Mouse (Mus musculus) spleen, adult 2 months (tissue): ENCODE data around the gene Flot2. TPM values are rescaled to one million over a fixed set of nuclear protein-coding genes. Genes with fewer than 3 reads are reported as not detected.

ENCODE experiments used
- DNase-seq, 2 experiments: peaks; one replicate each; pipeline versions ENCODE4 v3.0.0 to v3.0.0-alpha.2; 2012 to 2021; ENCODE audit warnings: low spot score in 2 of 2, low read depth in 1 of 2
- H3K27ac ChIP-seq: fragments of 200-500 bp; 2 replicates; pipeline ENCODE4 v1.5.1; 2012; ENCODE audit warnings: low read length, inconsistent platforms; ENCODE audit not compliant: insufficient read depth
- H3K27me3 ChIP-seq: fragments of 200-500 bp; 2 replicates; pipeline ENCODE4 v1.6.1; 2012; ENCODE audit warnings: mild to moderate bottlenecking, moderate library complexity, low read length, inconsistent platforms; ENCODE audit not compliant: control insufficient read depth, insufficient read depth
- H3K36me3 ChIP-seq: fragments of 200-500 bp; 2 replicates; pipeline ENCODE4 v1.6.1; 2012; ENCODE audit warnings: mild to moderate bottlenecking, low read length, inconsistent platforms; ENCODE audit not compliant: control insufficient read depth, insufficient read depth
- H3K4me1 ChIP-seq: fragments of 200-500 bp; 2 replicates; pipeline ENCODE4 v1.6.1; 2011; ENCODE audit warnings: inconsistent platforms; ENCODE audit not compliant: control insufficient read depth, insufficient read depth, insufficient read length
- H3K4me3 ChIP-seq: fragments of 200-500 bp; 2 replicates; pipeline ENCODE4 v1.5.1; 2011; ENCODE audit warnings: mild to moderate bottlenecking, inconsistent platforms; ENCODE audit not compliant: insufficient read depth, insufficient read length; ENCODE audit errors: extremely low read depth
- CTCF ChIP-seq: fragments of 200-500 bp; IDR thresholded peaks from 2 replicates; pipeline ENCODE4 v1.5.1; 2011; ENCODE audit warnings: mild to moderate bottlenecking, inconsistent platforms; ENCODE audit not compliant: insufficient read depth, insufficient read length, insufficient replicate concordance; ENCODE audit errors: extremely low read depth
- POLR2A ChIP-seq: fragments of 200-500 bp; IDR thresholded peaks from 2 replicates; pipeline ENCODE4 v1.6.1; 2011; ENCODE audit warnings: low read depth, low read length, inconsistent platforms
- WGBS: fragments of 180-500 bp; shearing (Covaris S2); methylation state at CpG from one replicate; pipeline ENCODE4 v1.1.7; 2018; 5-methylcytosine and 5-hydroxymethylcytosine counted together
- polyA plus RNA-seq: library from polyadenylated mRNA; depleted of rRNA; stranded (reverse); fragments of >200 nt; gene quantifications from 2 replicates; pipeline ENCODE4 v1.2.3, GENCODE M21; 2012; rRNA removed

Flot2 gene
- polyA plus RNA-seq = 36.6 and 39.1 TPM in 2 replicates

GRCm38 (mm10) chr11:78037831-78038752 lies at the start of gene Flot2:
Gene Flot2 (plus strand): TSS chr11:78037931.
- WGBS = 4% methylated on average over 55 of the region's 55 CpGs
- peak within 1 kb of the TSS; percentile 24; the same call in 1 of the 2 replicates for H3K27ac ChIP-seq
- DNase-seq = peak in 1 of 2 experiments; percentile 49

DNA sequence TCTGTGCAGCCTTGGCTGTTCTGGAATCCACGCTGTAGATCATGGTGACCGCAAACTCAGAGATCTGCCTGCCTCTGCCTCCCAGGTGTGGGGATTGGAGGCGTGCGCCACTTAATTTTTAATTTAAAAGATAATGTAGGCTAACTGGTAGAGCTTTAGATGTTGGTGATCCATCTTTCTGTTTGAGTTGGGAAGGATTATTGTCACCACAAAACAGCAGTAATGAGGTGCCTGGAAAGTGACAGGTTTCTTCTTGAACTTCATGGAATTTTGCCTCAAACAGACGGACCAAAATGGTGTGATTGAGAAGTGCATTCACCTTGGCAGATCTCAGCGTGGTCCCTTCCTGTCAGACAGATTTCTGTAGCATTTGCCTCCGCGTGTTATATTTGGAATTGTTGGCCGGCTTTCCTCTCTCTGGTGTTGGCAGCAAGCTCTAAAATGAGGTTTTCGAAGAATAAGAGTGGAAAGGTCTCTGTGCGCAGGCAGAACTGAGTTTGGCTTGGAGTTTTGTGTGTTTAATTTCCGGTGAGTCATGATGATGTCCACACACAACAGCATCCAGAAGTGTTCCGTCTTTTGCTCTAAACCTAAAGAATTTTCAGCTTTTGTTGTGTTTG lies 48.5 kb upstream of the Flot2 start:
- H3K36me3 ChIP-seq = peaks cover 9% of the 10 kb centered on the region
- WGBS = 94% methylated on average over 13 of the region's 13 CpGs
- H3K4me1 ChIP-seq = peaks cover 2% of the 10 kb centered on the region; the same call in 1 of the 2 replicates
- H3K27ac ChIP-seq = no peak overlapping the region
- TF ChIP-seq CTCF (no peak), POLR2A (no peak)
- H3K27me3 ChIP-seq = no peaks in the 10 kb centered on the region
- no peak overlapping the region for H3K4me3 ChIP-seq
- DNase-seq = no peak

More at GRCm38 (mm10) chr11:78037831-78038752, at the start of gene Flot2:
- H3K4me1 ChIP-seq = peaks cover 4% of the 10 kb centered on the region; the same call in 1 of the 2 replicates
- H3K4me3 ChIP-seq = peak within 1 kb of the TSS; percentile 75
- TF ChIP-seq POLR2A (no peak), CTCF (no peak)
- H3K27me3 ChIP-seq = no peaks in the 10 kb centered on the region
- no peaks in the 10 kb centered on the region for H3K36me3 ChIP-seq

DNA sequence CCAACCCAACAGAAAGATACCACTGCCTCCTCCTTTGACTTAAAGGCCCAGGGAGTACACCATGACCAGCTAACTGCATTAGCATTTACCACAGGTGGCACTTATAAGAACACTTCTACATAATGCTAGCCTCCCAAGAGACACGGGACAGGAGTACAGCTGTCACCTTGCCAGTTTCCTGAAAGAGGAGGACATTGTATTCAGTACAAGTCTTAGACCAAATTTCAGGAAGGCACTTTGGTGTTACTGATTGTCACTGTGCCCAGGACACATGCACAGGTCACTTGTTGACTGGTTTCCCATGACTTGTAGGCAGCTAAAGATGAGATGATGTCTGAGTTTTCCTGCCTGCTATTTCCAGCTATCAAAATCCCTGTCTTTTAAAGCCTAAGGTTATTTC lies 42.2 kb upstream of the Flot2 start:
- H3K27ac ChIP-seq = no peak overlapping the region
- DNase-seq = no peak
- no peaks in the 10 kb centered on the region for H3K27me3 ChIP-seq
- WGBS = 49% methylated on average over 1 of the region's 1 CpGs
- H3K36me3 ChIP-seq = peaks cover 2% of the 10 kb centered on the region; the same call in 1 of the 2 replicates
- no peaks in the 10 kb centered on the region for H3K4me1 ChIP-seq
- TF ChIP-seq CTCF (no peak), POLR2A (no peak)
- no peak overlapping the region for H3K4me3 ChIP-seq

- Histone ChIP-seq H3K27me3 (no peaks in the 10 kb centered on the region), H3K4me1 (no peaks in the 10 kb centered on the region), H3K36me3 (peaks cover 30% of the 10 kb centered on the region), H3K27ac (no peak overlapping the region), H3K4me3 (no peak overlapping the region)
- DNase-seq = no peak
- 88% methylated on average over 5 of the region's 5 CpGs for WGBS
- TF ChIP-seq POLR2A (no peak), CTCF (no peak)
These were observed 31.3 kb upstream of the Flot2 start for GRCm38 (mm10) chr11:78006446-78006845.

- Histone ChIP-seq H3K36me3 (peaks cover 50% of the 10 kb centered on the region), H3K27me3 (no peaks in the 10 kb centered on the region), H3K4me1 (no peaks in the 10 kb centered on the region), H3K4me3 (no peak overlapping the region), H3K27ac (no peak overlapping the region)
- TF ChIP-seq POLR2A (no peak), CTCF (peak; percentile 47; the same call in 1 of the 2 replicates)
- WGBS = 27% methylated on average over 4 of the region's 4 CpGs
- peak; percentile 35 to 57 for DNase-seq
These were observed 18.1 kb upstream of the Flot2 start for GRCm38 (mm10) chr11:78019676-78020075.

DNA sequence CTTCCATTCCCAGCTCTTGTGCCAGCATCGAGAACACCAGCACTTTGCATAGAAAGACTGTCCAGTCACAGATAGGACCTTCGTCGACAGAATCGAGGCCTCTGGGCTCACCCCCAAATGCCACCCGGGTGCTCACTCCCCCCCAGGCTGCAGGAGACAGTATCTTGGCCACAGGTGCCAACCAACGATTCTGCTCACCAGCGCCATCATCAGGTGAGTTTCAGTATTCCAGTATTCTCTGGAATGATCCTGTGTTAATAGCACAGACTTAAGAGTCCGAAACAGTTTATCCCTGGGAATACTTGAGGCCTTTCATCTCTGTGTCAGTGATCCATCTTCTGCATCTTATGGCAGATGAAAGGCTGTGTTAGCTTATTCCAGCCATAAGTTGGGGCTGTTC lies 14.1 kb upstream of the Flot2 start:
- Histone ChIP-seq H3K4me3 (no peak overlapping the region), H3K27ac (no peak overlapping the region), H3K36me3 (peaks cover 46% of the 10 kb centered on the region), H3K4me1 (no peaks in the 10 kb centered on the region), H3K27me3 (no peaks in the 10 kb centered on the region)
- WGBS = 79% methylated on average over 8 of the region's 8 CpGs
- DNase-seq = no peak
- TF ChIP-seq POLR2A (no peak), CTCF (no peak)
